Mouse (Mus musculus) mouse embryonic stem cell (cell line): Measurements from ENCODE around the gene Htr3a.

Experiments
- in situ Hi-C, 2 experiments: fragments of 300-500 bp; cut with MboI; formaldehyde crosslinking; loops; 1 replicate in 1 of 2; 3 replicates in 1 of 2; pipeline ENCODE4 v1.14.3; 2019 to 2020; ENCODE audit warnings: low sequenced_read_pairs in 2 of 2, low pct_unique_long_range_greater_than_20kb in 1 of 2, mixed read lengths in 1 of 2; ENCODE audit not compliant: unreplicated experiment in 1 of 2

The Htr3a gene

GRCm38 (mm10) chr9:48910885-48911537 lies at the start of gene Htr3a:
Gene Htr3a (minus strand): TSS chr9:48911099.
- in situ Hi-C loops = no loop called here

GRCm38 (mm10) chr9:48947565-48947964 lies 36.7 kb upstream of the Htr3a start:
- in situ Hi-C loops = no loop called here

GRCm38 (mm10) chr9:48942349-48942748 lies 31.4 kb upstream of the Htr3a start:
- in situ Hi-C loops = no loop called here

GRCm38 (mm10) chr9:48929436-48929835 lies 18.5 kb upstream of the Htr3a start:
- in situ Hi-C loops = no loop called here

GRCm38 (mm10) chr9:48928781-48929180 lies 17.9 kb upstream of the Htr3a start:
- in situ Hi-C loops = no loop called here

DNA sequence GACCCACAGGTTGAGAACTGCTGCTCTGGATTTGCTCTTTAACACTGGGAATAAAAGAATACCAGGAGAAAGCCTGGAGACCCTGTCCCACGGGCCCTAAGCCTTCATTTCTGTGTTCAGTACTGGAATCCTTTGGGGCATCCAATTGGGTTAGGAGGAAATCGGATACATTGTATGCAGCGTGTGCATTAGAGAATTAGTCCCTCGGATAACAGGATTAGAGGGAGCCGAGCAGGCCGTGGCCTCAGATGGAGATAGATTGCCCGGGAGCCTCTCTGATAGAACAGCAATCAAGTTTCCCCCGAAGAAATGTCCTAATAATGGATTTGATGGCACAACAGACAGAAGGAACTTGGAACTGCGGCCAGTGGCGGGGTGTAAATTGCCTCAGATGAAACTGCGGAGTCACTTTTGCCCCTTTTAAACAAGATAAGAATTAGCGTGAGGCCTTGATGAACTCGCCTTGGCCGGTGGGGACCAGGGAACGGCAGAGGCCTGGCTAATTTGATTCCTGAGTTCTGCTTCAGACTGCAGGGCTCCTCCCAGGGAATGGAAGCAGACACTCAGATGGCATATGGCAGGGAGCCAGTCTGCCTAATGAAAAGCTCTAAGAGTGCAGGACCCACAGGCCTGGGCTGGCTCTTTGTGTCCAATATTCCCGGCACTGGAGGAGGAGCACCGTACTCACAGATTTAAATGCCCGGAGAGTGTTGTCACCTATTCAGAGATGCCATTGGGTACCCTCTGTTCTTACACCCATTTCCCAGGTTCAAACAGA lies 5.3 kb upstream of the Htr3a start:
- in situ Hi-C loops = no loop called here

DNA sequence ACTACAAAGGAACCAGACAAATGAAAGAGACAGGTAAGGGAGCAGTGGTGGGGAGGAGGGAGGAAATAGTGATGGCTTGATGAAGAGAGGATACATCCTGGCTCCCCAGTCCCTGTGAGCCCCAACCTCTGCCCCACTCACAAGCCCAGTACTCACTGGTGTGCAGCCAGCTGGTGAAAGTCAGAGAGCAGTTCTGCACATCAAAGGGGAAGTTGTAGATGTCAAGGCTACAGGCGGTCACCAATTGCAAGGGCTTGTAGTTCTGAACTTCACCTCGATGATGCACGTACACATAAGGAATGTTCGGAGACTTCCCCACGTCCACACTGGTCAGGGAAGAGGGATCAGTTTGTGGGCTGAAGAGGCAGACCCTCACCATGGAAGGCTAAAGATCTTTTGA lies 6.5 kb downstream of the Htr3a start:
- in situ Hi-C loops = no loop called here

- in situ Hi-C loops = no loop called here
These were observed 7.1 kb downstream of the Htr3a start for GRCm38 (mm10) chr9:48903766-48904165.

DNA sequence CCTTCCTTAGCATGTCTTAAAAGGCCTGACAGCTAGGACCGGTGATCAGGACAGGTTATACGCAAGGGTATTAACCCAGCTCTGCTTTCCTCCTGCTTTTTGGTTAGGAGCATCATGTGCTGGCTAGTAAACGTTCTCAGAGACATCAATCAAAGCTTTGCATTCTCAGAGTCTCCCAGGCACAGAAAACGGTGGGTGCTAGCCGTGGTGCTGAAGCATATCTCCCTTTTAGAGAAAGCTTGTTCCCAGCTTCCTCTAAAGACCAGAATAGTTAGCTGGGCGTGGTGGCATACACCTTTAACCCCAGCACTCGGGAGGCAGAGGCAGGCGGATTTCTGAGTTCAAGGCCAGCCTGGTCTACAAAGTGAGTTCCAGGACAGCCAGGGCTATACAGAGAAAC lies 12.3 kb downstream of the Htr3a start:
- in situ Hi-C loops = loop anchor here in 1 of 2 experiments (10.0 kb wide), 1 partner anchor 254 kb away; no protein-coding TSS in a partner anchor

GRCm38 (mm10) chr9:48895819-48896536 lies 14.9 kb downstream of the Htr3a start:
- in situ Hi-C loops = loop anchor here in 1 of 2 experiments (10.0 kb wide), 1 partner anchor 251 kb away; no protein-coding TSS in a partner anchor

- in situ Hi-C loops = loop anchor here in 1 of 2 experiments (10.0 kb wide), 1 partner anchor 250 kb away; no protein-coding TSS in a partner anchor
These were observed 16.1 kb downstream of the Htr3a start for GRCm38 (mm10) chr9:48894755-48895154.

DNA sequence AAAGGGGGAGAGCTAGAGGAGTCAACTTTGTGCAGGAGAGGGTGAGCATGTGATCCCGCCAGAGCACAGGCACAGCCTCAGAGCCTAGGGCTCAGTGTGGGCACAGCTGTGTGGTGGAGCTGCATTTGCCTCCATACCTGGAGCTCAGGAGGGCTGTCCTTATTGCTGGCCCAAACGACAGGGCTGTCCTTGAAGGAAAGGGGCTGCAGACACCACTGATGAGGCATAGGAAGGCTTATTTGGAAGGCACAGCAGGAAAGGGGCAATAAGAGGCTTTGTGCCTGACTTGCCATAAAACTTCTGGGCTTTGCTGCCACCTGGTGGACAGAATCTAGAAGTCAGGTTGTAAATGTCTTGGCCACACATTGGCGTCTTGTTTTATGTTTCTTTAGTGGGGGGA lies 16.9 kb downstream of the Htr3a start:
- in situ Hi-C loops = loop anchor here in 1 of 2 experiments (10.0 kb wide), 1 partner anchor 249 kb away; no protein-coding TSS in a partner anchor

- in situ Hi-C loops = no loop called here
These were observed 21.8 kb downstream of the Htr3a start for GRCm38 (mm10) chr9:48889093-48889492.

DNA sequence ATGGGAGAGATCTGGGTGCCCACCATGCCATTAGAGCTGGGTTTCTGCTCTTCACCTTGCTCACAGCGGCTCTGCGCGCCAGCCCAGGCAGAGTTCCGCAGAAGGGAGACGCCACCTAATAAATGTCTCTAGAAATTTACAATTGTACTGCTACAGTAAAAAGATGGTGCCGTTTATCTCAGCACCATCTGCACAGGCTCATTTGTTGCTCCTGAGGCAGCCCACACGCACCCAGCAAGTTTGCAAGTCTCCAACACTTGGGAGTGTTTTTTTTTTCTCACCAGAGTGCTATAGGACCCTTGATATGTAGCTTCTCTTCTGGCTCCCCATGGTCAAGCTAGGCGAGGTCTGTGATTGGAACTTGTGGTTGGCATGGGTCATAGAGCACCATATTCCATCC lies 38.0 kb downstream of the Htr3a start:
- in situ Hi-C loops = loop anchor here in 1 of 2 experiments (25.0 kb wide), 1 partner anchor 211 kb away; no protein-coding TSS in a partner anchor

- in situ Hi-C loops = loop anchor here in 1 of 2 experiments (25.0 kb wide), 1 partner anchor 204 kb away; no protein-coding TSS in a partner anchor
These were observed 44.3 kb downstream of the Htr3a start for GRCm38 (mm10) chr9:48866523-48867121.

GRCm38 (mm10) chr9:48865235-48865634 lies 45.7 kb downstream of the Htr3a start:
- in situ Hi-C loops = loop anchor here in 1 of 2 experiments (25.0 kb wide), 1 partner anchor 203 kb away; no protein-coding TSS in a partner anchor

DNA sequence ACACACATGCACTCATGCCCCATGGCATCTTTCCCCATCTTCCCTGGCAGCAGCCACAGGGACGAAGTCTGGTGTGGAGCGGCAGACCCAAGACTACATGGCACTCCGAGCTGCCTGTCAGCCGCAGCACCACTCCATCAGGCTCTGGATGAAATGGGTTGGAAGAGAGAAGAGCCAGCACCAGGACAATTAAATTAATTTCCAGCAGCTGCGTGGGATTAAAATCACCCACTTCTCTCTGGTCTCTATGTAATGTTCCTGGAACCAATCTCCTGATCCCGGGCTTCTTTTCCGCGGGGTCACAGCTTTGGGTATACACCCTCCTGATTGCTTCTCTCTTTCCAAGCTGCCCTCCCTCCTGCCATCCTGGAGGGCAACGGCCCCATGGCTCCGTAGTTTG lies 49.4 kb downstream of the Htr3a start:
- in situ Hi-C loops = loop anchor here in 1 of 2 experiments (25.0 kb wide), 1 partner anchor 199 kb away; no protein-coding TSS in a partner anchor

- in situ Hi-C loops = loop anchor here in 1 of 2 experiments (25.0 kb wide), 1 partner anchor 198 kb away; no protein-coding TSS in a partner anchor
These were observed 50.4 kb downstream of the Htr3a start for GRCm38 (mm10) chr9:48860526-48860845.
